Comparison of ENCODE assay signal across 8 mouse cellular contexts in the genomic region with DNA sequence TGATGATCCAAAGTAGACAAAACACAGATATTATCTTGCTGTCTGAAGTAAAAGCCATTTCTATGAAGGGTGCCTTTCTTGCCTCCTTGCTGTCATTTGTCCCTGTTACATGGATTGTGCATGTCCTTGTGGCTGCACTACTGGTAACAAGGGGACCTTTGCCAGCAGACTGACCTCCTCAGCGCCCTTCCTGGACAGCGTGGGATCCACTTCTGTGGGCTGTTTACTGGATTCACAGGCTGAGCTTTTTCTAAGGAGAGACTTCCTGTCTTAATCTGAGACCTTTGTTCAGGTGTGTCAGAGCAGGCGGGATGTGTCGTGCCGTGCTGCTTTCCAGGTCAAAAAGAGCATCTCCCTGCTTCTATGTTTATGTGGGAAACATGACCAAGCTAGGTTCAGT.
DNase-seq lines count a peak whose midpoint lies in the region; ATAC-seq and TF ChIP-seq lines count a peak whose summit lies in the region.

No protein-coding gene starts in this region.

- H3K4me1 ChIP-seq in hindbrain, embryonic 13.5 days (replicated peaks) = peaks cover 16% of the 10 kb centered on the region; the same call in 1 of the 2 replicates
- no peaks in the 10 kb centered on the region; the same call in 1 of the 2 replicates for H3K4me1 ChIP-seq in hindbrain, embryonic 16.5 days (ENCODE audit: control insufficient read depth, insufficient read depth, low read depth, low read length)
- H3K4me1 ChIP-seq in spleen, adult 2 months (ENCODE audit: control insufficient read depth, insufficient read depth, insufficient read length) = peaks cover 21% of the 10 kb centered on the region; the same call in 1 of the 2 replicates
- H3K4me1 ChIP-seq in intestine, postnatal 0 days (replicated peaks; ENCODE audit: control insufficient read depth, insufficient read depth, low read length) = no peaks in the 10 kb centered on the region
- H3K4me1 ChIP-seq in stomach, embryonic 16.5 days (ENCODE audit: control insufficient read depth, insufficient read depth, low read length) = peaks cover 6% of the 10 kb centered on the region; the same call in 1 of the 2 replicates

- H3K27me3 ChIP-seq in hindbrain, embryonic 13.5 days = no peaks in the 10 kb centered on the region
- no peaks in the 10 kb centered on the region for H3K27me3 ChIP-seq in hindbrain, embryonic 16.5 days (replicated peaks; ENCODE audit: control insufficient read depth, insufficient read depth, low read length)
- no peaks in the 10 kb centered on the region for H3K27me3 ChIP-seq in spleen, adult 2 months (ENCODE audit: control insufficient read depth, insufficient read depth, low read length)
- H3K27me3 ChIP-seq in intestine, postnatal 0 days (replicated peaks; ENCODE audit: control insufficient read depth, insufficient read depth, low read length) = no peaks in the 10 kb centered on the region
- H3K27me3 ChIP-seq in stomach, embryonic 16.5 days (ENCODE audit: control insufficient read depth, insufficient read depth, low read length) = no peaks in the 10 kb centered on the region

- H3K36me3 ChIP-seq in hindbrain, embryonic 13.5 days = no peaks in the 10 kb centered on the region
- no peaks in the 10 kb centered on the region for H3K36me3 ChIP-seq in hindbrain, embryonic 16.5 days (ENCODE audit: control insufficient read depth, insufficient read depth, low read length)
- H3K36me3 ChIP-seq in spleen, adult 2 months (ENCODE audit: control insufficient read depth, insufficient read depth, low read length) = no peaks in the 10 kb centered on the region
- no peaks in the 10 kb centered on the region for H3K36me3 ChIP-seq in intestine, postnatal 0 days (ENCODE audit: control insufficient read depth, insufficient read depth)
- no peaks in the 10 kb centered on the region for H3K36me3 ChIP-seq in stomach, embryonic 16.5 days (ENCODE audit: control insufficient read depth, insufficient read depth, low read length)

- DNase-seq in spleen, adult 2 months (ENCODE audit: low read depth in 1 of 2, low spot score in 2 of 2) = no peak
- no peak for DNase-seq in spleen, postnatal 14 days (ENCODE audit: low spot score in 2 of 2)
- no peak for DNase-seq in left cerebral cortex, adult 18-20 months (ENCODE audit: low spot score in 2 of 2)
- no peak for DNase-seq in yolk sac, embryonic 10.5 days (ENCODE audit: low spot score)

- 89% methylated on average over 5 of the region's 5 CpGs for WGBS in hindbrain, embryonic 13.5 days
- WGBS in hindbrain, embryonic 16.5 days = 80% methylated on average over 5 of the region's 5 CpGs
- WGBS in spleen, adult 2 months = 63% methylated on average over 5 of the region's 5 CpGs
- 29% methylated on average over 5 of the region's 5 CpGs for WGBS in intestine, postnatal 0 days
- WGBS in stomach, embryonic 16.5 days = 55% methylated on average over 5 of the region's 5 CpGs

- no peak for TF ChIP-seq CTCF in spleen, adult 2 months (IDR thresholded peaks at IDR 0.05; ENCODE audit: extremely low read depth, insufficient read depth, insufficient read length, insufficient replicate concordance)
- TF ChIP-seq CTCF in intestine, postnatal 0 days (IDR thresholded peaks at IDR 0.05; ENCODE audit: low read depth) = no peak

- H3K4me2 ChIP-seq in hindbrain, embryonic 13.5 days = no peak overlapping the region
- no peak overlapping the region for H3K4me2 ChIP-seq in hindbrain, embryonic 16.5 days (ENCODE audit: low read length)
- 0 out of 2 replicates have a peak overlapping the region, but pooled peaks have one; percentile 10 for H3K4me2 ChIP-seq in intestine, postnatal 0 days (replicated peaks; ENCODE audit: low read depth)
- H3K4me2 ChIP-seq in stomach, embryonic 16.5 days (ENCODE audit: low read depth, low read length) = no peak overlapping the region

- H3K9ac ChIP-seq in hindbrain, embryonic 13.5 days = no peak overlapping the region
- H3K9ac ChIP-seq in hindbrain, embryonic 16.5 days (ENCODE audit: low read depth, low read length) = no peak overlapping the region
- H3K9ac ChIP-seq in intestine, postnatal 0 days (ENCODE audit: low read depth, low read length) = no peak overlapping the region
- H3K9ac ChIP-seq in stomach, embryonic 16.5 days (ENCODE audit: low read length) = no peak overlapping the region

- no peak overlapping the region for H3K4me3 ChIP-seq in hindbrain, embryonic 13.5 days
- no peak overlapping the region for H3K4me3 ChIP-seq in hindbrain, embryonic 16.5 days (ENCODE audit: low read length)
- no peak overlapping the region for H3K4me3 ChIP-seq in spleen, adult 2 months (ENCODE audit: extremely low read depth, insufficient read depth, insufficient read length)
- H3K4me3 ChIP-seq in intestine, postnatal 0 days (ENCODE audit: low read depth, low read length) = no peak overlapping the region
- no peak overlapping the region for H3K4me3 ChIP-seq in stomach, embryonic 16.5 days (replicated peaks; ENCODE audit: low read length)

- peak overlapping the region; percentile 4; the same call in 1 of the 2 replicates for H3K27ac ChIP-seq in hindbrain, embryonic 13.5 days
- H3K27ac ChIP-seq in hindbrain, embryonic 16.5 days (ENCODE audit: low read depth, low read length) = no peak overlapping the region
- peak overlapping the region; percentile 96 for H3K27ac ChIP-seq in spleen, adult 2 months (ENCODE audit: insufficient read depth, low read length)
- H3K27ac ChIP-seq in intestine, postnatal 0 days (ENCODE audit: low read depth, low read length) = peak overlapping the region; percentile 15; the same call in 1 of the 2 replicates
- peak overlapping the region; percentile 67 for H3K27ac ChIP-seq in stomach, embryonic 16.5 days (ENCODE audit: low read length)

- no peak for TF ChIP-seq POLR2A in spleen, adult 2 months (IDR thresholded peaks at IDR 0.05; ENCODE audit: low read depth, low read length)

- no peak for ATAC-seq in hindbrain, embryonic 13.5 days (ENCODE audit: low FRiP score)
- no peak for ATAC-seq in hindbrain, embryonic 16.5 days
- no peak for ATAC-seq in intestine, postnatal 0 days
- ATAC-seq in stomach, embryonic 16.5 days (ENCODE audit: insufficient read depth, low FRiP score) = no peak

- H3K9me3 ChIP-seq in hindbrain, embryonic 13.5 days = no peaks in the 10 kb centered on the region
- no peaks in the 10 kb centered on the region for H3K9me3 ChIP-seq in hindbrain, embryonic 16.5 days (ENCODE audit: control insufficient read depth, low read length)
- H3K9me3 ChIP-seq in intestine, postnatal 0 days (ENCODE audit: control insufficient read depth) = no peaks in the 10 kb centered on the region
- no peaks in the 10 kb centered on the region for H3K9me3 ChIP-seq in stomach, embryonic 16.5 days (replicated peaks; ENCODE audit: control insufficient read depth, low read length)
